Mouse (Mus musculus) adrenal gland, postnatal 14 days (tissue): Measurements from ENCODE around the gene Pnpla1. TPM values are rescaled to one million over a fixed set of nuclear protein-coding genes. Genes with fewer than 3 reads are reported as not detected.
"Not testable (repeated sequence)": the region's sequence is repeated elsewhere in the genome, so short reads cannot be mapped to it uniquely, and the experiment has no call there.

Experiments
- DNase-seq: peaks from one replicate; pipeline ENCODE4 v3.0.0; 2021; ENCODE audit warnings: mixed read lengths
- long read RNA-seq, 2 experiments: library from polyadenylated mRNA; stranded (forward); transcript quantifications; one replicate each; pipeline ENCODE4 v2.0.0; 2021
- total RNA-seq: library from RNA; stranded (reverse); gene quantifications from 2 replicates; pipeline ENCODE4 v1.2.3, GENCODE M21; 2021

The Pnpla1 gene
- 0.15 TPM in 1 of 2 replicates, not detected in the other for total RNA-seq
- long read RNA-seq, experiment 1 = 0 reads
- long read RNA-seq, experiment 2 = 0 reads

DNA sequence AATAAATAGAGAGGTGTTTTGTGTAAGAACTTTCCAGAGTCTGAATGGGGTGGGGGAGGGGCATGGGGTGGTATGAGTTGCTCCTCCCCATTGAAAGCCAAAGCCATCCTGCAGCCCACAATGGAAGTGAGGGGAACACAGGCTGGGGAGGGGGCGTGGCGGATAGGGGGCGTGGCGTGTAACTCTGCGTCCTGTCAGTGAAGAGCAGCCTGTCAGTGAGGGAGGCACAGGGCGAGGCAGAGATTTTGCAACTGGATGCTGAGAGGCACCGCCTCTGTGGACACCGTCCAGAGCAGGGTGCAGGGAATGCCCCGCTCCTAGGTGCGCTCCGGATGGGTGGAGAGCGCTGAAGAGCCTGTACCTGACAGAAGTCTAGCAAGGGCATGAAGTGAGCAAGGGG, at the start of gene Pnpla1:
Gene Pnpla1, plus strand, starts transcription at position 207 of the 400 bp plus-strand sequence.
- DNase-seq = peak; percentile 53

- DNase-seq = no peak
Measured at GRCm38 (mm10) chr17:28808714-28809113, 49.5 kb upstream of the Pnpla1 start.

GRCm38 (mm10) chr17:28809175-28809831, 48.9 kb upstream of the Pnpla1 start:
- DNase-seq = no peak

- no peak for DNase-seq
Measured at GRCm38 (mm10) chr17:28812345-28812744, 45.9 kb upstream of the Pnpla1 start.

GRCm38 (mm10) chr17:28814529-28815097, 43.6 kb upstream of the Pnpla1 start:
- no peak for DNase-seq

DNA sequence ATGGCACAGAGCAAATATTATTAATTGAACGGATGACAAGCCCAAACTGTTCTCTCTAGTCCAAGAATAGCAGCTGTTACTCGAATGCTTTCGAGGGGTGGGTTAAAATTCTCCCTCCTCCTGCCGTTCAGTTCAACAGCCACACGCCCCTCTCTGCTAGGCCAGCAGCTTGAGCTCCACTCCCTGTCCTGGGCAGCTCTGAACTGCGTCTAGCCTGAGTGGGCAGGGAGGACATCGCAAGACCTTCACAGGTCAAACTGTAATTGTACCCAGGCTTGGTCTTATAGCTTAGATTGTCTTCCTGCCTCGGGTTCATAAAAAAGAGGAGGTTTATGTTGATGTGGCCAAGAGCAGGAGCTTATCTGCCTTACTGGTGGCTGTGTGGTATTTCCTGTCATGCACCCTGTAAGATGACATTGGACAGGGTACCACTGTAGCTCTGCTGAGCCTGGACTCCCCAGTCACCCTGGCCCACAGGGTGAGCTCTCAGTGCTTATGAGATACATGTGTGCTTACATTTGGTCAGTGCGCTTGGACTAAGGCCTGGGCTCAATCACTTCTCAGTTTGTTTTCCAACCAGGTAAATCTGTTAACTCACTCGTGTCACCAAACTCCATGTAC, 42.7 kb upstream of the Pnpla1 start:
- DNase-seq = no peak

- not testable (repeated sequence) for DNase-seq
Measured at GRCm38 (mm10) chr17:28816326-28816725, 41.9 kb upstream of the Pnpla1 start.

GRCm38 (mm10) chr17:28816875-28817811, 41.1 kb upstream of the Pnpla1 start:
- no peak for DNase-seq

GRCm38 (mm10) chr17:28820189-28820588, 38.0 kb upstream of the Pnpla1 start:
- DNase-seq = no peak

DNA sequence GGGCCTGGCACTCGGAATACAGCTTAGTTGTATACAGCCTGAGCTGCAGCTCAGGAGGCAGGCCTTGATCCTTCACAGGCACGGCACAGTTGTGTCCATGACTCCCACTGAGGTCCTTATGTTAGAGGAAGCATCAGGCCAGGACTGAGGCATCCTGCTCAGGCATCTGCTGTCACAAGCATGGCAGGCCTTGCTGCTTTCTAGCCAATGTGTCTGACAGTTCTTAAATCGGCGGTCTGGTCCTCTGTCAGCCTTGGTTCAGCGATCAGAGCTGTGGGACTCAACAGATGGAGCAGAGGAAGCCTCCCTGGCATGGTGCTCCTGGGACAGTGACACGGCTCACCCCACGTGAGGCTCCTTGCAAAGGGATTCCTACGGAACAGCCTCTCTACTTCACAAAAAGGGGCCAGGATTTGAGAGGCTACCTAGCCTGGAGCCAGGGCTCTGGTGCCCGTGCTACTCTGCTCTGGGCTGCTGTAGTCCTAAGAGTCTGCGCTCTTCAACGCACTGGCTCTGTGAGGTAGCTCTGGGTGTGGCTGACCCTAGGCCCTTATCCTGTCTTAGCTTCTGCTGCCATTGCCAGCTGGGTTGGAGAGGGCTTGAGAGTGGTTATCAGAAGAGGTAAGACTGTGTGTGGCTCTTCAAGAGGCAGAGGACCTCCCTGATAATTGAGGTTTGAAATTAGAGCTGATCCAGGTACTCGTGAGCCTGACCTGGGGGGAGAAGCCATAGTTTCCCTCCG, 35.0 kb upstream of the Pnpla1 start:
- no peak for DNase-seq

DNA sequence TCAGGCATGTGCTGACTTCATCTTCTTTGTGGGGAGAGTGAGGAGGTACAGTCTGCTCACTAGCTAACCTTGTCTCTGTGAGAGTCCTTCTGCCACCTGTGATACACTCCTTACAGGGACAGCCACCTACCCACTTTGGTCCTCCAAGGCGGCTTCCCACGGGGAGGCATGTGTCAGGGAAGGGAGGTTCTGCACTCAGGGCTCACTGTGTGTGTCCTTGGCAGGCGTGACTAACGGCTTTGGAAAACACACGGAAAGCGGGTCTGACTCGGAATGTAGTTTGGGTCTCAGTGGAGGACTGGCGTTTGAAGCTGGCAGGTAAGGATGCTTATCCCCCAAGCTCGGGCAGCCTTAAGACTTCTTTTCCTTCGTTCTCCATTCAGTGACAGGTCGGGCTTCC, 34.5 kb upstream of the Pnpla1 start:
- peak; percentile 43 for DNase-seq

DNA sequence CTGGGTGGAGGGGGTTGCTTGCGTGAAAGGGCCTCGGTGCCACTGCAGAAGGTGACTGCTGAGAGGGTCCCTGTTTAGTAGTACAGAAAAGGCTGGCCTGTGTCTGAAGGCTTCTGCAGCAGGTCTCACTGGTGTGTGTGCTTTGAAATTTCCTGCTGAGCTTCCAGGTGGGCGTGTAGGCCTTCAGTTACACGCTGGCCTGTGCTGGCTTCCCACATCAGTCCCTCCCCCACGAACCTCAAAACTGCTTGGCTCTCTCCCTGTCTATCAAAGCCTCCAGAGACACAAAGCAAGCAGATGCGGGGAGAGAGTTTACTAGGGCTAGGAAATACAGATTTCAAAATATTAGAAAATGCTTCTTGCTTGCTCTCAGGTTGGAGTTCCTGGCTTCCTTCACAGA, 33.3 kb upstream of the Pnpla1 start:
- DNase-seq = no peak

- DNase-seq = no peak
Measured at GRCm38 (mm10) chr17:28825359-28826041, 32.7 kb upstream of the Pnpla1 start.

- DNase-seq = no peak
Measured at GRCm38 (mm10) chr17:28827665-28828231, 30.5 kb upstream of the Pnpla1 start.

- DNase-seq = no peak
Measured at GRCm38 (mm10) chr17:28829120-28829519, 29.1 kb upstream of the Pnpla1 start.

GRCm38 (mm10) chr17:28831065-28831464, 27.1 kb upstream of the Pnpla1 start:
- DNase-seq = peak; percentile 27

- DNase-seq = no peak
Measured at GRCm38 (mm10) chr17:28832040-28832439, 26.2 kb upstream of the Pnpla1 start.

DNA sequence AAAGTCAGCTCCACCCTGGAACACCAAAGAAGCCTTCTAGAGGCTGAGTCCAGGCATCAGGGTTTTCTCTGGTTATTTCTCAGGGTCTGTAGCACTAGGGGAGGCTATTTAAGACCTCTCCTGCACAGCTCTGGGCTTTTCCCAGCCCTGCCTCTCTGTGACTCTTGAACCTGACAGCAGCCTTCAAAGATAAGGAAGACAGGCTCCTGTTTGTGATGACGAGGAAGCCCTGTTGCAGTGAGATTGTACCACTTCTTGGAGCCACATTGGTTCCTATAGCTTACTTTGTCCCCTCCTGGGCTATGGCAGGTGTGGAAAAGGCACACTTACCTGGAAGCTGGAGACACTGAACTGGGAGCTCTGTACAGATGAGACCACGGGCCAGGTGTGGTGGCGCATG, 25.3 kb upstream of the Pnpla1 start:
- DNase-seq = no peak

DNA sequence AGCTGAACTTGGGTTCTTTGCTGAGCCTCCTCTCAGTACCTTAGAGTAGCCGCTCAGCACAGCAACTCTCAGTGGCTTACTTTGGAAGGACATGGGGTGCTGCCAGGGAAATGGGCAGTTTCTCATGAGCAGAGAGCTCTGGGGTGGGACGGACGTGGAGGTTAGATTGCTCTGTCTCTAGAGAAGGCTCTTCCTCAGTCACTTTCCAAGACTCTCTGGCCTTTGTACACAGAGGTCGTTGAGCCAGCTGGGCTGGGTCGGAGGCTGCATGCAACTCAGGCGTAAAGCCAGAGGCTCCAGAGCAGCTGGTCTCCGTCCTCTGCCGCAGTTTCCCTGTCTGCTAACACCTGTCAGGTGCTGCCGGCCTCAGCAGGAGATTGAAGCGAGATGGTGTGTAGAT, 23.5 kb upstream of the Pnpla1 start:
- DNase-seq = peak; percentile 47

DNA sequence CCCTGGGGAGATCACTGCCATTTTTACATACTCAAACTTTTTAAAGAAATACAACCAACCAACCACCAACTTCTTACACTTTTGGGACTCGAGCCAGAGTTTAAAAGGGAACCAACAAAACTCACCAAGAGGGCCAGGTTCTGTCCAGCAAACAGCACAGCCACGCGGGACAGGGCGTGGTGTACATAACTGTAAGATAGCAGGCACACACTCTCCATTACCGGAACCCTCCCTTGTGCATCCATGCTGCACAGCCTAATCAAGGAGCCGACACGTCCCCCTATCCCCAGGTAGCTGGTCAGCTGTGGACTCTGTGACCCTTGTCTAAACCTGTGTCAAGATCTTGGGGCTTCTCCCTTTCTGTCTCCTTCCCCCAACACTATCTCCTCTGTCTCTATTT, 20.4 kb upstream of the Pnpla1 start:
- no peak for DNase-seq

GRCm38 (mm10) chr17:28841947-28842346, 16.3 kb upstream of the Pnpla1 start:
- not testable (repeated sequence) for DNase-seq
